Mouse (Mus musculus) embryonic stem cell, embryonic (primary cell): Measurements from ENCODE around the gene Stk39.

ENCODE experiments used
- CTCF ChIA-PET, 4 experiments: fragments of 300-600 bp in 2 of 4; fragments of 350-600 bp in 2 of 4; sonication (Branson Sonifier 250); formaldehyde crosslinking; loops; one replicate each; lab custom pipeline; 2022; ENCODE audit warnings: inconsistent platforms in 2 of 4; lab: Charles Lee
- POLR2A ChIA-PET, 4 experiments: fragments of 300-600 bp in 2 of 4; fragments of 350-600 bp in 2 of 4; sonication (Branson Sonifier 250); formaldehyde crosslinking; loops; one replicate each; lab custom pipeline; 2022; ENCODE audit warnings: antibody characterized with exemption in 4 of 4, inconsistent platforms in 1 of 4; lab: Charles Lee

The Stk39 gene

DNA sequence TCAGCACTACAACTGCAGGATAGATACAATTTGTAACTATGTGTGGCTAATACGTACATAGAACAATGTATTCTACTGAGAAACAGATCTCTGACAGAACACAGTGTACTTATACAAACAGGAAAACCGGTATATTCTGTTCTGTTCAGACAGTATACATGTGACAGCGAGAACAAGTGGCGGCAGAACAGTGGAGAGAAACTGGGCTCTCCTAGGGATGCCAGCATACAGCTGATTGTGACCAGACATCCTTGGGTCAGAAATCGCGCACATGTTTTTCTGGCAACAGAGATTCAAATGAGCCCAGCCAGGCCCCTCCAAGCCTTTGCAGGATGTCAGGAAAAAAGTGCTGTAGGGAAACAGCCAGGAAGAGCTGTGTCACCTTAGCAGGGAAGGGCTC is 100.2 kb downstream of the Stk39 start:
- CTCF ChIA-PET: interaction anchor here in 1 of 4 experiments (0.6 kb wide), 1 partner anchor 1486 kb away, joined by 6 read pairs; no protein-coding TSS in a partner anchor
- POLR2A ChIA-PET: interaction anchor here in 1 of 4 experiments (0.6 kb wide), 1 partner anchor 28 kb away, joined by 5 read pairs; no protein-coding TSS in a partner anchor

DNA sequence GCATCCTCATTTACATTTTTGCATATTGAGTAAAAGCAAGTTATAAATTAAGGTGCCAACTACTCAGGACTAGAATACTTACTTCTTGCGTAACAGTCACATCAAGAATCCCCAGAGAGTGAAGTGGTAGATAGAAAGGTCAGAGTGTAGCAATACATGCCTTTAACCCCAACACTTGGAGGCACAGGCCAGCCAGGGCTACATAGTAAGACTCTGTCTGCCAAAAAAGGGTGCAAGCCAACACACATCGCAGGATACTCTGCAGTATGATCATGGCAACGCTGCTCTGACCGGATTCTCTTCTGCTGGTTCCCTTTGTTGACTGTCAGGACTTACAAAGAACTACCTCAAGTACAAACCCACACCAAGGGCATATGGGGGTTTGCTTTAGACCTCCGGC is 101.7 kb downstream of the Stk39 start:
- ChIA-PET POLR2A (no interaction called here), CTCF (no interaction called here)

DNA sequence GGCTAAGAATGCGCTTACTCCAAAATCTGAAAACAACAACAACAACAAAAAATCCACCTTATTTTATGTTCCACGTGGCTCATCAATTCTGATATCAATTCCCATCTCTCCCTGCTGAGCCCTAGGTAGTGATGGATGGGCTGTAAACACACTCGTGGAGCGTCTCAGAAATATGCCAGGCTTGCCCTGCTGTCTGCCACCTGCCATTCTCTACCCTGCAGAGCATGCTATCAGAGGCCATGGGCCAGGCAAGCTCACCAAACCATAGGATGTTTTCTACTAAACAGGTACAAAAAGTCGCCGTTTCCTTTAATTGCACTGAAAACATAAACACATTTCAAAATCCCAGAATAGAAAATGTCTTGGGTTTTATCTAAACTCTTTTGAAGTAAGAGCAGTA is 103.0 kb downstream of the Stk39 start:
- CTCF ChIA-PET: no interaction called here
- POLR2A ChIA-PET: interaction anchor here in 1 of 4 experiments (0.5 kb wide), 1 partner anchor 561 kb away, joined by 5 read pairs; no protein-coding TSS in a partner anchor

DNA sequence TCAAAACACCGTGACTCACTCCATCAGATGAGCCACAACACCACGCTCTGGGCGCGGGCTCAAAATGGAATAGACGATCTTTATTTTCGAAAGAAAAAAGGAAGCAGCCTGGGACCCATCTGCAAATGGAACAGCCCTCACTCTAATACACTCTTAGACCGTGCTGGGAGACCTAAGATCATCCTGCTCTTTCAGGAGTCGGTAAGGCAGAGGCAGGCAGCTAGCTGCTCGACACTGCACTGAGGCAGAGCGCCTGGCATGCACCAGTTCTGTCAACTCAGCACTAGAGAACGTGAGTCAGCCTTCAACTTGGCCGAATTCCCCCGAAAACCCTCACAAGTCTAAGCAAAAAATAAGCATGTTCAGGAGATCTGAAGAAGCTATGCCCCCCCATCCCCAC is 104.1 kb downstream of the Stk39 start:
- CTCF ChIA-PET: no interaction called here

DNA sequence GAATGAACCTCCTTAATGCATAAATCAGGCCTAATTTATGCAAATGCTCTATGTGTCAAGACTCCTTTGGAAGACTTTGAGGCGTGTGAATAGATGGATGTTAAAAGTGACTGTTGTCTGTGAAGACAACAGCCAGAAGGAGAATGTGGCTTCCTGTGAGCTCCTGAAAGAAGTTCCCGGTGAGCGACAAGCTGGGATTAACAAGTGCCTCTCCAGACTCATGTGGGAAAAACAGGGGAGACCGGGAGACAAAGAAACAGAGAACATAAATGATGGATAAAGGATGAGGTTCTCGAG is 105.2 kb downstream of the Stk39 start:
- POLR2A ChIA-PET: interaction anchor here in 2 of 4 experiments (0.5 to 1.2 kb wide), 3 partner anchors 19 to 287 kb away, joined by 3 to 4 read pairs (median 3); no protein-coding TSS in a partner anchor
- CTCF ChIA-PET: interaction anchor here in 2 of 4 experiments (0.7 to 2.0 kb wide), 2 partner anchors 10 to 19 kb away, joined by 5 read pairs; no protein-coding TSS in a partner anchor

More for the DNA sequence above, 104.1 kb downstream of the Stk39 start:
- POLR2A ChIA-PET: interaction anchor here in 1 of 4 experiments (1.1 kb wide), 1 partner anchor 9 kb away, joined by 3 read pairs; no protein-coding TSS in a partner anchor

DNA sequence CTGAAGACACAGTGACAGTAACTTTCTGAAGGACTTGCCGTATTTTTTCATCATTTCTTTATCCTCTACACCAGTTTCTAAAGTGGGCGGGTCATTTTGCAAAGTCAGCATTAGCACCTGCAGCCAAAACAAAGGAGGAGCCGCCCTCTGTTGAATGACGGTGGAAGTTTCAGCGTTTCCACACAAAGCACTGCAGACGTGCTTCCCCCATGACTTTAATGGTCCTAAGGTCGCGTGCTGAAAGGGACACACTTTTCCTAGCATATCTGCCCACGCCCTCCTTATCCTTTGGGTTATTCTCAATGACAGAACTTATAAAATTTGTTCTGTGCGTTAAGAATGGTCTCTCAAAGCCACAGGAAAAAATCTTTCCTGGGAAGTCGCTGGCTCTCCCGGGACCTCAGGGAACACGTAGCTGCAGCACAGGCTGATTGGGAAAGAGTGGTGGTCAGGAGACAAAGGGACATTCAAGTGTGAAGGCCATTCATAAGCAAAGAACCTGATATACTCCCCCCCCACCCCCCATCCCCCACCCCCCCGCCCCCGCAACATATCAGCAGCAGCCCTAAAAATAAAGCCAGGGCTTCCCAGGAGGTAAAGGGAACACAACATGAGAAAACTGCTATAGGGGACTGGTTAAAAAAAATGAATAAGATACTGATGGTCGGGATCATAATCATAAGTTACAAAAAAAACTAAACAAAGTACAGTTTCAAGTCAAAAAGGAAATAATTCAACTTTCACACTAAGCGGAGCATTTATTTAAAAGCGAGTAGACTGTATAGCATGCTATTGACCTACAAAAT is 105.8 kb downstream of the Stk39 start:
- ChIA-PET POLR2A (interaction anchor here in 1 of 4 experiments (0.5 to 1.5 kb wide), 3 partner anchors 67 to 286 kb away, joined by 3 to 4 read pairs (median 4); no protein-coding TSS in a partner anchor), CTCF (interaction anchor here in 3 of 4 experiments (0.6 to 2.0 kb wide), 4 partner anchors 10 to 44 kb away, joined by 3 to 5 read pairs (median 4); no protein-coding TSS in a partner anchor)

DNA sequence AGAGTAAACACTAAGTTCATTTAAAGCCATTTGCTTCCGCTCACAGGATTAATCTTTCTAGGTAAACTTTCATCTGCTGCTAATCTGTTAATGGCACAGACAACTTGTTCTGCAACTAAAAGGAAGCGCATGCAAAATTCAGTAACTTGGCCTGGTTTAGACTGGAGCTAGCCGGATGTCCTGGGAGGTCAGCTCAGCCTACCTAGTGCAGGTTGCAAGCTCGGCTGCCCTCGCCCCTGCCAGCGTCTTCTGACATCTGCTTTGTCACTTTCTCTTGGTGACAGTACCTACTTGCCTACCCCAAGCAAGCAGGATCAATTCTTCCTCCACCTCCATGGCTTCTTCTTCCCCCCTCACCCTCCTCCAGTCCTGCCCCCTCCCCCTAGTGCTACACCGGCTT is 106.6 kb downstream of the Stk39 start:
- CTCF ChIA-PET: interaction anchor here in 3 of 4 experiments (0.6 to 2.0 kb wide), 3 partner anchors 11 to 44 kb away, joined by 3 to 5 read pairs (median 4); no protein-coding TSS in a partner anchor
- POLR2A ChIA-PET: interaction anchor here in 1 of 4 experiments (0.6 to 1.5 kb wide), 2 partner anchors 66 to 77 kb away, joined by 3 to 4 read pairs; no protein-coding TSS in a partner anchor

DNA sequence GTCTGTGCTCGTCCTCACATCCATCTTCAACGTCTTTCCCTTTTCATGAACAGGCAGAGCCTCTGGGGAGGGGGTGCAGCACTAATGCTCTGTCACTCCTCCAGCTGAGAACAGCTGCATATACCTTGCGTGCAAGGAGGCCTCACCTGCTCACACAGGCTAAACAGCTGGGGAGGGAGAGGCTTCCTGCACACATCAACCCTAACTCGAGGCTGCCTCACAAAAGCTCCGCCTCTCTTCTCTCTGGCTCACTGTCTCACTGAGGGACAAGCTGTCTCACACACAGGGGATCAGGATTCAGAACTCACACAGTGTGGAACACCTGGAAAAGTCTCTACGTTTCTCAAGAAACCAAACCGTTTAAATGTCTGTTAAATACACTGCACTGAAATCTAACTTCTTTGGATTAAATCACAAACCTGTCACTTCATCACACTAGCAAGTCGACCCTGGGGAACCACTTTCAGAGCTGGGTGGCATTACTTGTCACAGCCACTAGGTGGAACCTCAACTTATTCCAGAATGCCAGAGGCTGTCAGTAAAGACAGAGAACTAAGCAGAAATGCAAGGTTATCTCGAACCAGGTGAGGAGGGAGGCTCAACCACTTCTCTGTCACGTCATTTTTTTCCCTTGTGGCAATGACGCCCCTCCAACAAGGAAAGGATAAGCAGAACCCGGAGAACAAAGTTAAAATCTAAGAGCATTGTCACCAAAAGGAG is 107.7 kb downstream of the Stk39 start:
- POLR2A ChIA-PET: interaction anchor here in 3 of 4 experiments (0.6 to 1.5 kb wide), 6 partner anchors 10 to 1249 kb away, joined by 3 to 4 read pairs (median 3); no protein-coding TSS in a partner anchor
- CTCF ChIA-PET: interaction anchor here (0.5 to 1.7 kb wide), 12 partner anchors 11 to 422 kb away, joined by 3 to 10 read pairs (median 4); no protein-coding TSS in a partner anchor

DNA sequence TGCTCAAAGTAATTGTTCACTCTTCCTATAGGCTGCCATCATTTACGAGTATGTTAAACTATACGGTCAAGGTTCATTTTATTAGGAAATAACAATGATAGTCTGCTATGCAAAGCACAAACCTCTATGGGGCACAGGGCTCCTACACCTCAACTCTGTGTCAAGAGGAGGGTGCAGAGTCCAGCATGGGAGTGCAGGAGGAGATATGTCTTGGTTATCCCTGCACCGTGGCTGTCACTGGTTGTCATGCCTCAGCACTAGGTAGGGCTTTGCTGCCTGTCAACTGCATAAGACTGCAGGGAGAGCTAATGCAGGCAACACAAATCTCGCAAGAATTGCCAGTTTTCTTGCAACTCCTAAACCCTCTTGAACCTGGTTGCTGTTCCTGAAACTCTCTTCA is 108.9 kb downstream of the Stk39 start:
- CTCF ChIA-PET: interaction anchor here in 2 of 4 experiments (1.3 to 1.7 kb wide), 3 partner anchors 13 to 103 kb away, joined by 3 to 10 read pairs (median 4); no protein-coding TSS in a partner anchor

DNA sequence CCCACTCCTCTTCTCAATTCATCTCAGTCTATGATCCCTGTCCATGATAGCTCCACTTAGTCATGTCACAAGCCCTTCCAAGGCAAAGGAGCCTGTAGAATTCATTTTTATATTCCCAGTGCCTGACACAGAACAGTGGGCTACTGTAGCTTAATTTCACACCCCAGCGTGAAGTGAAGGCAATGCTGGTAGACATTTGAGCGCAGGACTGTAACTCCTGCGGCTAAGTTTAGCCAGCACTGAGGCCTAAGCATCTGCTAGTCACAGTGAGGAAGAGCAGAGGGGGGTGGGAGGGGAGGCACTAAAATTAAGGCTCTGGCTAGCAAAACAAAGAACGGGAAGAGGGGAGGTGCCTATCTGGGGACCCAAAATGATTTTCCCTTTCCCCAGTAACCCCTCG is 110.4 kb downstream of the Stk39 start:
- POLR2A ChIA-PET: no interaction called here
- CTCF ChIA-PET: interaction anchor here in 2 of 4 experiments (1.0 to 1.1 kb wide), 2 partner anchors 11 to 13 kb away, joined by 3 read pairs; no protein-coding TSS in a partner anchor

More for the DNA sequence above, 108.9 kb downstream of the Stk39 start:
- POLR2A ChIA-PET: no interaction called here

DNA sequence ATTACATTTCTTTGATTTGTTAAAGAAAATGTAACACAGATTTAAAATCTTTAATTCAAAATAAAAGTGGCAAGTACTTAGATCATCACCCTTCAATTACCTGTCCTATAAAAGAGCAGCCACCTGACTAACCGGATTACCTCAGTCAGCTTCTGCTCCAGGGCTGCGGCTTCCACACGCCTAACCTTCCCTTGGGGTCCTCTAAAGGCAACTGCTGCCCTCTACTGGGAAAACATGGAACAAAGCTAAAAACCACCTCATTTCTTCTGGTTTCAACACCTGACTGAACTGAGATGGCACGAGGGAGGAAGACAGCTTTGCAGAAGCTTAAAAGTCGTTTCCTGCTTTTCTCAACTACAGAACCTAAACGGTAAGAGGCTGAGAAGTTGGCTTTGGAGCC is 121.4 kb downstream of the Stk39 start:
- CTCF ChIA-PET: interaction anchor here (0.5 to 2.1 kb wide), 34 partner anchors 8 to 1390 kb away, joined by 3 to 19 read pairs (median 4); no protein-coding TSS in a partner anchor
- POLR2A ChIA-PET: interaction anchor here in 1 of 4 experiments (0.9 kb wide), 1 partner anchor 14 kb away, joined by 3 read pairs; no protein-coding TSS in a partner anchor

DNA sequence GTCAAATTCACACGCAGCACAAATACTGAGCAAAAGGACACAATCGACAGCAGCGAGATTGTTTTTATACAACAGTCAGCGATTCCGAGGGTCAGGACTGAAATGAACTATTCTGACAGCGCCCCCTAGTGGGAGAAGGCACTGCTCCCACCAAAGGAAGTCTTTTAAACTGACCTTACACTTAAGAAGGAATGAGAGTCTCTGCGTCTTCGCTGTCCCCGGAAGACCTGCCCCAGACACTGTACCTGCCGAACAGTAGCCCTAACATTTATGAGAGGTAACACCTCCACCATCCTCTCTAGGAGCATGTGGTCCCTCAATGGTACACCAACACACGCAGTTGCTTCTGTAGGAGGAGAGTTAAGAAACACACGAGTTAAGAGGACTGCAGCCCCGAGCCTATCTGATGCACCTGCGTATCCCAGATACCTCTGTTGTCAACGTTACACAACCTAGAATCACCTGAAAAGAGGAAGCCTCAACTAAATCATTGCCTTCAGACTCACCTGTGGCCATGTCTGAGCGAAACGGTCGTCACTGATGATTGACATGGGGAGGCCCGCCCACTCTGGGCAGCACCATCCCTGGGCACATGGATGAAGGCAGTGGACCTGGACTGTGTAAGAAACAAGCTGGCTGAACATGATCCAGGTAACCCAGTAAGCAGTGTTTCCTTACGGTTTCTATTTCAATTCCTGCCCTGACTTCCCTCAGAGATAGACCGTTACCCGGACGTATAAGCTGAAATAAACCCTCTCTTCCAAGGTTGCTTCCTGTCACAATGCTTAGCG is 122.3 kb downstream of the Stk39 start:
- POLR2A ChIA-PET: interaction anchor here in 1 of 4 experiments (0.8 to 3.8 kb wide), 2 partner anchors 51 to 129 kb away, joined by 3 to 19 read pairs; no protein-coding TSS in a partner anchor
- CTCF ChIA-PET: interaction anchor here (0.6 to 2.1 kb wide), 27 partner anchors 9 to 1389 kb away, joined by 3 to 19 read pairs (median 4); no protein-coding TSS in a partner anchor

DNA sequence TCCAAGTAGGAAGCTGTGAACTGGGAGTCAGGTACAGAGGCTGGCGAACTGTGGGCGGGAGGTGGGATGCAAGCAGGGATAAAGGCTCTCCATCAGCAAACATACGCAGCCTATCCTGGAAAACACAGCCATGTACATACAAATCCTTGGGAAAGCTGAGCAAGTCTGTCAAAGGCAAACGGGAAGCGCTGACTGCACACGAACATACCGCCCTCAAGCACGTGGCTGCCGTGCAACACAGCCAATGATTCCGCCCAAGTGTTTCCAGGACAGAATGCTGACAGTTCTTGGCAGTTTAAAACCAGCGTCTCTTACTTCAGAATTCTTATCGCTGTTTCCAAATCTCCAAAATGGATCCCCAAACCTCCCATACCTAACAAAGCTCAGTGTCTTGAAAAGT is 123.1 kb downstream of the Stk39 start:
- ChIA-PET CTCF (interaction anchor here in 3 of 4 experiments (0.7 to 1.2 kb wide), 4 partner anchors 28 to 128 kb away, joined by 3 to 6 read pairs (median 4); no protein-coding TSS in a partner anchor), POLR2A (interaction anchor here in 2 of 4 experiments (0.5 to 3.8 kb wide), 6 partner anchors 28 to 889 kb away, joined by 3 to 19 read pairs (median 4); no protein-coding TSS in a partner anchor)

DNA sequence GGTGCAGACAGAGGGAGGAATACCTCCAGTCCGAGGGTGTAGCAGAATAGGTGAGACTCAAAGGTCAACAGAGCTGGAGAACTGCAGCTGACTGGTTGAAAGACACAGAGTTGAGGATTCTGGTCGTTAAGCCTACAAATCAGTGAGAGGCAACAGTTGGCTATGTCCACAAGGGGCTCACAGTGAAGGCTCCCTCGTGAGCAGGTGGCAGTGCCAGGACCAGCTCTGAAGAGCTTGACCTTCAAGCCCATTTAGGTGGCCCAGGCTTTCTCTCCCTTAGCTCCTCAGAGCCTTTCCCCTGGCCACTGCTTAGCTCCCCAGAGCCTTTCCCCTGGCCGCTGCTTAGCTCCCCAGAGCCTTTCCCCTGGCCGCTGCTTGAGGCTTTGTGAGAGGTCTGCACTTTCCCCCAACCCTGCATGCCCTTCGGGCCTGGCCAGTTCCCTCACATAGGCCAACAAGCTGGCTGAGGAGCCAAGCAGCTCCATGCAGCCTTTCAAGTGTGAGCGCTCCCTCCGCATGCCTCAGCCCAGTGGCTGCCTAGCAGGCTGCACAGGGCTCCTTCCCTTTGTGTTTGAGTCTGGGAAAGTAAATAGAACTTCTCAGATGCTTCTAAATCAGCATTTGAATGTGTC is 125.3 kb downstream of the Stk39 start:
- POLR2A ChIA-PET: interaction anchor here in 1 of 4 experiments (1.2 to 3.8 kb wide), 2 partner anchors 8 to 48 kb away, joined by 3 to 19 read pairs; no protein-coding TSS in a partner anchor
- CTCF ChIA-PET: interaction anchor here in 2 of 4 experiments (0.5 to 1.5 kb wide), 2 partner anchors 101 to 126 kb away, joined by 4 read pairs; no protein-coding TSS in a partner anchor

DNA sequence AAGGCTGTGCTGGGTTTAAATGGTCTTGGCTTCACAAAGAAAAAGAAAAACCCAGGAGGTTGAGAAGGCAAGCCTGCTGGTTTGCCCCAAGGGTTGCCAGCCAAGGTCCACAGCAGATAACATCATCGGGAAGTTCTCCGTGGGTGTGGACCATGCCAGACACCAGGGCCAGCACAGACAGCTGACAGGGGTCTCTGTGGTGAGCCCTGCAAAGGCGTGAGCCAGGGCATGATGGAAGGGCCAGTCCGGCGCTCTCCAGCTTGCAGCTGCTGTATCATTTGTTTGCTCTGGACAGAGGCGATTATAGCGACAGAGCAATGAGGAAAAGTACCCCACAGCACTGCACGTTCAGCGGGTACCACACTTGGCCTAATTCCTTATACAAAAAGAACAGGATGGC is 126.8 kb downstream of the Stk39 start:
- ChIA-PET POLR2A (no interaction called here), CTCF (no interaction called here)

DNA sequence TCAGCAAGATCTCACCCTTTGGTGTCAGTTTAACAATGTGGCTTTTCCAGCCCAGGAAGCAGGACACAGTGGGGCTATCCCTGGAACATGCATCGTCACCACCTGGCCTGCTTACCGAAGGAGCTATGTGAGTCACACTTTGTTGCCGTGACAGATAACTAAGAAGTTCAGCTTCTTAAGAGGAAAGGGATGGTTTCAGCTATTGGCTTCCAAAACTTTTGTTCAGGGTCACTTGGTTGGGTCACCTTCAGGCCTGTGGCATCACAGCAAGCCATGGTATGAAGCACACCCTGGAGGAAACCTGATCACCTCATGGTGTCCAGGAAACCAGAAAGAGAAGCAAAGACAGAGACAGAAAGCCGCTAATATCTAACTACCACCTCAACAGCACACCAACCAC is 128.3 kb downstream of the Stk39 start:
- CTCF ChIA-PET: no interaction called here
- POLR2A ChIA-PET: no interaction called here

DNA sequence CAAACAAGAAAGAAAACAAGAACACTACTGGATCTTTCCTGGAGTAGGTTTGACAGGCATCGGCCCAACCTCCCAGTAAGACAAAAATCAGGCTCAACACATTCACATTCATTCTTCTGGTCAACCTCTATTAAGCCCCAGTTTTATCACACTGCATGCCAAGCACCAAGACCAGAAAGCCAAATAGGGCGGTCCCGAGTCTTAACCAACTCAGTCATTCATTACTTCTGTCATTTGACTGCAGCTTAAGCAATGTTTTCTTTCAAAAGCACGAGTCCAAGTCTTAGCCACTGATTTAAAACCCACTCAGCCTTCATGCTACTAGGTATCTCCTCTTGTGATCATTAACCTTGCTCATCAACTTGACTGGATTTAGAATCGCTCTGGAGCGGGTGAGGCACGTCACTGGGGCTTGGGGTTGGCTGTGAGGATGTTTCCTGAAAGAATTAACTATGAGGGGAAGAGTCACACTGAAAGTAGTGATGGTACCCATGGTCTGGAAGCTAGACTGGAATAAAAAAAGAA is 129.9 kb downstream of the Stk39 start:
- CTCF ChIA-PET: interaction anchor here in 1 of 4 experiments (0.7 kb wide), 1 partner anchor 473 kb away, joined by 4 read pairs; no protein-coding TSS in a partner anchor

More for the DNA sequence above, 129.9 kb downstream of the Stk39 start:
- POLR2A ChIA-PET: no interaction called here
